Mouse (Mus musculus): ENCODE measurements at regions not wholly inside any gene's neighbourhood (a gene's known extent, or its start where the extent isn't known, plus 50 kb on each side); places are given as distances from the start of the nearest gene placed in this dataset.

- no peaks in the 10 kb centered on the region for H3K79me2 ChIP-seq (ENCODE audit: control insufficient read depth, insufficient read depth)
- no peak overlapping the region for H3ac ChIP-seq (ENCODE audit: control insufficient read depth, insufficient read length, low read depth)
- no peaks in the 10 kb centered on the region for H3K36me3 ChIP-seq (ENCODE audit: control insufficient read depth, insufficient read depth)
- no peaks in the 10 kb centered on the region for H3K27me3 ChIP-seq (ENCODE audit: control insufficient read depth, insufficient read depth, insufficient read length)
- H3K79me3 ChIP-seq (ENCODE audit: low read depth), result no peaks in the 10 kb centered on the region
- TF ChIP-seq CTCF (IDR thresholded peaks at IDR 0.05; ENCODE audit: control insufficient read depth, insufficient read depth, insufficient read length) (no peak), MAX (IDR thresholded peaks at IDR 0.05) (no peak), CEBPB (IDR thresholded peaks at IDR 0.05; ENCODE audit: low read depth) (peak; percentile 86)
- H3K4me3 ChIP-seq (ENCODE audit: insufficient read depth, poor library complexity, severe bottlenecking), result no peak overlapping the region
These were observed 372.7 kb downstream of the Slc22a22 start for GRCm38 (mm10) chr15:57104711-57105110.

GRCm38 (mm10) chr15:57097309-57097708 is 380.1 kb downstream of the Slc22a22 start:
- Histone ChIP-seq H3K4me3 (ENCODE audit: insufficient read depth, poor library complexity, severe bottlenecking) (no peak overlapping the region), H3ac (ENCODE audit: control insufficient read depth, insufficient read length, low read depth) (no peak overlapping the region), H3K27me3 (ENCODE audit: control insufficient read depth, insufficient read depth, insufficient read length) (no peaks in the 10 kb centered on the region), H3K79me3 (ENCODE audit: low read depth) (no peaks in the 10 kb centered on the region), H3K36me3 (ENCODE audit: control insufficient read depth, insufficient read depth) (no peaks in the 10 kb centered on the region), H3K79me2 (ENCODE audit: control insufficient read depth, insufficient read depth) (no peaks in the 10 kb centered on the region)
- no peak for TF ChIP-seq USF1 (IDR thresholded peaks at IDR 0.05; ENCODE audit: low read depth)
- TF ChIP-seq FOSL1 (IDR thresholded peaks at IDR 0.05; ENCODE audit: insufficient read depth, low read length, poor library complexity, severe bottlenecking), result no peak
- TF ChIP-seq MYOD1 (IDR thresholded peaks at IDR 0.05; ENCODE audit: control insufficient read depth, insufficient read length, low read depth), result no peak
- no peak for TF ChIP-seq CEBPB (IDR thresholded peaks at IDR 0.05; ENCODE audit: low read depth)
- TF ChIP-seq CTCF (IDR thresholded peaks at IDR 0.05; ENCODE audit: control insufficient read depth, insufficient read depth, insufficient read length), result no peak
- TF ChIP-seq MAX (IDR thresholded peaks at IDR 0.05), result no peak
- no peak for TF ChIP-seq MYOG (IDR thresholded peaks at IDR 0.05; ENCODE audit: control insufficient read depth, extremely low read depth, insufficient read length)

- Histone ChIP-seq H3K27me3 (ENCODE audit: control insufficient read depth, insufficient read depth, insufficient read length) (no peaks in the 10 kb centered on the region), H3K36me3 (ENCODE audit: control insufficient read depth, insufficient read depth) (no peaks in the 10 kb centered on the region), H3ac (ENCODE audit: control insufficient read depth, insufficient read length, low read depth) (no peak overlapping the region), H3K79me3 (ENCODE audit: low read depth) (no peaks in the 10 kb centered on the region), H3K4me3 (ENCODE audit: insufficient read depth, poor library complexity, severe bottlenecking) (no peak overlapping the region), H3K79me2 (ENCODE audit: control insufficient read depth, insufficient read depth) (no peaks in the 10 kb centered on the region)
- TF ChIP-seq FOSL1 (IDR thresholded peaks at IDR 0.05; ENCODE audit: insufficient read depth, low read length, poor library complexity, severe bottlenecking) (no peak), MYOG (IDR thresholded peaks at IDR 0.05; ENCODE audit: control insufficient read depth, extremely low read depth, insufficient read length) (no peak), CTCF (IDR thresholded peaks at IDR 0.05; ENCODE audit: control insufficient read depth, insufficient read depth, insufficient read length) (no peak), MYOD1 (IDR thresholded peaks at IDR 0.05; ENCODE audit: control insufficient read depth, insufficient read length, low read depth) (no peak)
These were observed 397.6 kb downstream of the Slc22a22 start for GRCm38 (mm10) chr15:57079806-57080205.

GRCm38 (mm10) chr15:57073776-57074175 is 403.6 kb downstream of the Slc22a22 start:
- H3ac ChIP-seq (ENCODE audit: control insufficient read depth, insufficient read length, low read depth), result no peak overlapping the region
- no peak overlapping the region for H3K4me3 ChIP-seq (ENCODE audit: insufficient read depth, poor library complexity, severe bottlenecking)
- H3K79me3 ChIP-seq (ENCODE audit: low read depth), result no peaks in the 10 kb centered on the region
- TF ChIP-seq FOSL1 (IDR thresholded peaks at IDR 0.05; ENCODE audit: insufficient read depth, low read length, poor library complexity, severe bottlenecking) (no peak), CTCF (IDR thresholded peaks at IDR 0.05; ENCODE audit: control insufficient read depth, insufficient read depth, insufficient read length) (no peak), MYOG (IDR thresholded peaks at IDR 0.05; ENCODE audit: control insufficient read depth, extremely low read depth, insufficient read length) (no peak), MYOD1 (IDR thresholded peaks at IDR 0.05; ENCODE audit: control insufficient read depth, insufficient read length, low read depth) (no peak), USF1 (IDR thresholded peaks at IDR 0.05; ENCODE audit: low read depth) (no peak), MAX (IDR thresholded peaks at IDR 0.05) (no peak), CEBPB (IDR thresholded peaks at IDR 0.05; ENCODE audit: low read depth) (no peak)
- H3K79me2 ChIP-seq (ENCODE audit: control insufficient read depth, insufficient read depth), result no peaks in the 10 kb centered on the region
- no peaks in the 10 kb centered on the region for H3K27me3 ChIP-seq (ENCODE audit: control insufficient read depth, insufficient read depth, insufficient read length)
- no peaks in the 10 kb centered on the region for H3K36me3 ChIP-seq (ENCODE audit: control insufficient read depth, insufficient read depth)

- Histone ChIP-seq H3K27me3 (ENCODE audit: control insufficient read depth, insufficient read depth, insufficient read length) (no peaks in the 10 kb centered on the region), H3ac (ENCODE audit: control insufficient read depth, insufficient read length, low read depth) (no peak overlapping the region), H3K79me3 (ENCODE audit: low read depth) (no peaks in the 10 kb centered on the region), H3K79me2 (ENCODE audit: control insufficient read depth, insufficient read depth) (no peaks in the 10 kb centered on the region), H3K4me3 (ENCODE audit: insufficient read depth, poor library complexity, severe bottlenecking) (no peak overlapping the region), H3K36me3 (ENCODE audit: control insufficient read depth, insufficient read depth) (no peaks in the 10 kb centered on the region)
- TF ChIP-seq USF1 (IDR thresholded peaks at IDR 0.05; ENCODE audit: low read depth) (no peak), FOSL1 (IDR thresholded peaks at IDR 0.05; ENCODE audit: insufficient read depth, low read length, poor library complexity, severe bottlenecking) (no peak), MYOD1 (IDR thresholded peaks at IDR 0.05; ENCODE audit: control insufficient read depth, insufficient read length, low read depth) (no peak), CTCF (IDR thresholded peaks at IDR 0.05; ENCODE audit: control insufficient read depth, insufficient read depth, insufficient read length) (no peak), CEBPB (IDR thresholded peaks at IDR 0.05; ENCODE audit: low read depth) (no peak), MYOG (IDR thresholded peaks at IDR 0.05; ENCODE audit: control insufficient read depth, extremely low read depth, insufficient read length) (no peak), MAX (IDR thresholded peaks at IDR 0.05) (no peak)
These were observed 415.9 kb downstream of the Slc22a22 start for GRCm38 (mm10) chr15:57061502-57061901.

GRCm38 (mm10) chr15:57059550-57060195 is 417.8 kb downstream of the Slc22a22 start:
- Histone ChIP-seq H3K79me2 (ENCODE audit: control insufficient read depth, insufficient read depth) (no peaks in the 10 kb centered on the region), H3K27me3 (ENCODE audit: control insufficient read depth, insufficient read depth, insufficient read length) (no peaks in the 10 kb centered on the region), H3ac (ENCODE audit: control insufficient read depth, insufficient read length, low read depth) (no peak overlapping the region), H3K36me3 (ENCODE audit: control insufficient read depth, insufficient read depth) (no peaks in the 10 kb centered on the region), H3K4me3 (ENCODE audit: insufficient read depth, poor library complexity, severe bottlenecking) (no peak overlapping the region), H3K79me3 (ENCODE audit: low read depth) (no peaks in the 10 kb centered on the region)
- no peak for TF ChIP-seq CEBPB (IDR thresholded peaks at IDR 0.05; ENCODE audit: low read depth)
